Mouse (Mus musculus): ENCODE data around the gene Cnfn. TPM values are rescaled to one million over a fixed set of nuclear protein-coding genes. Genes with fewer than 3 reads are reported as not detected.
"Not testable (repeated sequence)": the region's sequence is repeated elsewhere in the genome, so short reads cannot be mapped to it uniquely, and the experiment has no call there.

The Cnfn gene
- total RNA-seq (2021) = not detected
- long read RNA-seq, experiment 1 = 0 reads
- long read RNA-seq, experiment 2 = 0 reads

GRCm38 (mm10) chr7:25369058-25369749 lies at the start of gene Cnfn:
Gene Cnfn, minus strand, starts transcription at chr7:25369724.
- no peak for DNase-seq (ENCODE audit: low spot score in 2 of 2)

DNA sequence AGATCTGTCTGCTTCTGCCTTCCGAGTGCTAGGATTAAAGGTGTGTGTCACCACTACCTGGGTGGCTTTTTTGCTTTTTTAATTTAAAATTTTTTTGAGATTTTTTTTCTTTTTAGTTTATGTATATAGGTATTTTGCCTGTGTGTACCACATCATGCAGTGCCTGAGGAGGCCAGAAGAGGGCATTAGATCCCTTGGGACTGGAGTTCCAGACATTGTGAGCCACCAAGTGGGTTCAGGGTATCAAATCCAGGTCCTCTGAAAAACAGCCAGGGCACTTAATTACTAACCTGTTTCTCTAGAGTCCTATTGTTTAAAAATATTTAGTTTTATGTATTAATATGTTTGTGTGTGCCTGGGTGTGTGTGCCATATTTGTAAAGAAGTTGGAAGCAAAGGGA lies 48.1 kb upstream of the Cnfn start:
- no peak for DNase-seq (ENCODE audit: low spot score in 2 of 2)

- no peak for DNase-seq (ENCODE audit: low spot score in 2 of 2)
These were observed 43.4 kb upstream of the Cnfn start, which contains the start of gene Cxcl17 for GRCm38 (mm10) chr7:25412833-25413441. Gene Cxcl17, minus strand, starts transcription at chr7:25412886.

DNA sequence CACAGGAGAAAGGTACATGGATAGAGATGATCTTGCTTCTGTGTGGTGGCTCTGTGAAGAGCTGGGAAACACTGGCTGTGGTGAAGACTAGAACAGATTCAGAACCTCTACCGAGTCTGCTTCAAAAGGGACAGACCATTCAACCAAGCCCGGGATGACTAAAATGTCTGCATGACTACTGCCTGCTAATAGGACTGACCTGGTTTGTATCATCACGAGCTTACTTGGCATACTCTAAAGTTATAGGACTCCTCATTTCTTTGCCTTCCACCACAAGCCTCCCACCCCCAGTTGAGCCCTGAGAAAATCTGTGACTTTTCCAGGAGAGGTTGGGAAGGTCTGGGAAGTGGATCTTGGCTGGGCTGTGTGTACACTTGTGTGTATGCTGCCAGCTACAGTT lies 42.3 kb upstream of the Cnfn start:
- DNase-seq (ENCODE audit: low spot score in 2 of 2) = no peak

GRCm38 (mm10) chr7:25410969-25411615 lies 41.6 kb upstream of the Cnfn start:
- DNase-seq (ENCODE audit: low spot score in 2 of 2) = no peak

- no peak for DNase-seq (ENCODE audit: low spot score in 2 of 2)
These were observed 39.7 kb upstream of the Cnfn start for GRCm38 (mm10) chr7:25409114-25409760.

DNA sequence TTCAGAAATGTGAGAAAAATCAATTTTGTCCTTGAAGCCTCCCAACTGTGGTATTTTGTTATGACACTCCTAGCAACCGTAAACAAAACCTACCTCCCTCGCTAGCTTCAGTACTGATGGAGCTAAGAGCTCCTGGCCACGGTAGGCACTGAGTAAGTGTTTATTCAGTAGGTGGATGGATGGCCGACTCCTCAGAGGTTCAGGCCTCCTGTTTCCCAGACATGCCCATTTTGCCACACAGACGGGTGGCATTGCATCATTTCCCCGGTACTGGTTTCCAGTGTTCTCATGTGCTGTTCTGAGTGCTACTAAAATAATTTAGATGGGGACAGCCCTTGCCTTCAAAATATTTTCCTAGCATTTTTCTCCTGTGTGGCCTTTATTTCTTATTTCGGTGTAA lies 36.9 kb upstream of the Cnfn start:
- DNase-seq (ENCODE audit: low spot score in 2 of 2) = no peak

DNA sequence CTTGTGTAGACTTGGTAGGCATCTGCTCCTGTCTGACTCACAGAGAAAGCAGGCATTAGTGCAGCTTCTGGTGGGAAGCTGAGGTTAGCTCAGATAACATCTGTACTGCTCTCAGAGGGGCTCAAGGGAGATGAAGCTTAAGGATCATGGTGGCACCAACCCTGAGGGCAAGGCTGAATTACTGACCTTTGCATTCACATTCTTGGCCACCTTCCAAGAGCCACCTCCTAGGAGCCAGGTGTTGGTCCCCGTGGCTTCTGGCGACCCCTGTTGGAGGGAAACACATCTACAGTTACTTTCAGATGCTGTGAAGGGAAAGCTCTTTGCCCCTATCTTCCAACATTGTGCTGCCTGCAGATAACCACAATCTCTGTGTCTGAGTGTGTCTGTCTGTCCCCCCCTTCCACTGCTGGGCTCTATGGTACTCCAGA lies 33.2 kb upstream of the Cnfn start:
- no peak for DNase-seq (ENCODE audit: low spot score in 2 of 2)

GRCm38 (mm10) chr7:25401986-25402385 lies 32.5 kb upstream of the Cnfn start:
- DNase-seq (ENCODE audit: low spot score in 2 of 2) = no peak

DNA sequence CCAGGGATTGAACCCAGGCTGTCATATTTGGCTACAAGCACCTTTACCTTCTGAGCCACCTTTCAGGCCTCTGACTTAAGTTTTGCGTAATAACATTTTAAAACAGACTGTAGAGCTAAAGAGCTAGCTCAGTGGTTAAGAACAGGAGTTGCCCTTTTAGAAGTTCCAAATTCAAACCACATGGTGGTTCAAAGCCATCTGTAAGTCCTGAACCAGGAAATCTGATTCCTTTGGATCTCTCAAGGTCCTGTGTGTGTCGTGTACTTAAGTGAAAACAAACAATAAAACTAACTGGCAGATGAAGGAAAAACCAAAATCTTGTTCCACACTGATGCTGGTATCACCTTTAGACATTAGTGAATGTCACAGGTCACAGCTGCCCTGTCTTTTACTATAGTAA lies 32.0 kb upstream of the Cnfn start:
- no peak for DNase-seq (ENCODE audit: low spot score in 2 of 2)

DNA sequence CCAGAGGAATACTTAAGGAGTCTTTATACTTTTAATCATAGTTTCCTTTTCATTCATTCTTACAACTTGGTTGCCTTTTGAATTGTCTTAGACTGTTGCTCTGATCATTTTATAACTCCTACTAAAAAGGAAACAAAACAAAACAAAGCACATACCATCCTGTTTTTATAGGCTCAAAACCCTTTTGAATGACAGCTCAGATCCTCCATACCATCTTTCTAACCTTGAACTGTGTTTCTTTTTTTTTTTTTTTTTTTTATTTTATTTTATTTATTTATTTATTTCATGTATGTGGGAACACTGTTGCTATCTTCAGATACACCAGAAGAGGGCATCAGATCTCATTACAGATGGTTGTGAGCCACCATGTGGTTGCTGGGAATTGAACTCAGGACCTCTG lies 29.5 kb upstream of the Cnfn start:
- not testable (repeated sequence) for DNase-seq (ENCODE audit: low spot score in 2 of 2)

GRCm38 (mm10) chr7:25398610-25399009 lies 29.1 kb upstream of the Cnfn start, which contains the start of gene Lipe:
Gene Lipe, minus strand, starts transcription at chr7:25398710.
- no peak for DNase-seq (ENCODE audit: low spot score in 2 of 2)

GRCm38 (mm10) chr7:25396621-25397020 lies 27.1 kb upstream of the Cnfn start:
- no peak for DNase-seq (ENCODE audit: low spot score in 2 of 2)

DNA sequence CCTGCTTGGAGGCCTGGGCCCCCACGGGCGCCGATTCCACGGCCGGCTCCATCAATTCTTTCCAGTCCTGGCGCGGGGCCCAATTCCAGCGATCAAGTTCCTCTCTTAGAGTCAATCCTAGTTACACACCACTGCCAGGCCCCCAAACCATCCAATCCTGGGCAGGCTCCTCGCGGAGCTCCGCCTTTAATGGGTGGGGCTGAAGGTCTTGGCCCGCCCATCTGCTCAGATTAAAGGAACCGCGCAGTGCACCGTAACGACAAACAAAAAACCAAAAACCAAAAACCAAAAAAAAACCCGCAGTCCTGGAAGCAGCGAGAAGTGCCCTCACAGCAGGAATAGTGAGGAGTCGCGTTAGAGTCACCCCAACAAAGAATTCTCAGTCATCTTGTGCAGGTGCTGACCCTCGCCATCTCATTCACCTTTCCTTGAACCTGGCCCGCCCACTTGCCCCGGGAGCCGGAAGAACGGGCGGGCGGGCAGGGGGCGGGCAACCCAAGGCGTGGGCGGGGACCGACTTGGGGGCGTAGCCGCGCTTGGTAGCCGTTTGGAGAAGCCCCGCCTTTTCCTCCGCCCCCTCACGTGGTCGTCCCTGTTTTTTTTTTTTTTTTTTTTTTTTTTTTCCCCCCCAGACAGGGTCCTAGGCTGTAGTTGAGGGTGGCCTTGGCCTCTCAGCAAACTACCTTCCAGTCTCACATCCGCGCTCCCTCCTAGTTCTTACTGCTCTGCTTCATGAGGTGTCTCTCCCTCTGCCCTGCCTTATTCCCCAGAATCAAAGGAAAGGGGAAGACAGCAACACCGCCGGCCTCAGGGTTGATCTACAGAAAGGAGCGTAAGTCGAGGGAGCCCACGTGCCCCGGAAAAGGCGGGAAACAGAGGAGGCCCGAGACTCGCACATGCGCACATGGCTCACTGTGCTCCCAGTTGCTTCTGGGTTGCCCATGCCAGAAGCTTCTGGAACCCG lies 26.3 kb upstream of the Cnfn start:
- DNase-seq (ENCODE audit: low spot score in 2 of 2) = peak; percentile 95

DNA sequence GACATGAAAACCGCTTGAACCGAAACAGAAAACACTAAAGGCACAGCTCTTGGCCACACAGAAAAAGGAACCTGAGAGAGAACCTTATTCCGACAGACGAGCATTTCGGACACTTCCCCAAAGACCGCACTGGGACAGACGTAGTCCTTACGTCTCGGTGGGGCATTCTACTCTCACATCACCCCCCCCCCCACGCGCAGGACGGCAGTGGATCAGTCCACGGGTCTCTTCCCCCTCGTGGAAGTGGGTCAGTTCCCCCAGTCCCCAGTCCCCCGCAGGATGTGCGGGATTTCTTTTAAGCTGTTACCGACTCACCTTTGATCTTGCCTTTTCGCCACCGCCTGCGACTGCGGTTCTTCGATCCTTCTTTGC lies 25.6 kb upstream of the Cnfn start:
- peak in 1 of 2 experiments; percentile 43 for DNase-seq (ENCODE audit: low spot score in 2 of 2)

- no peak for DNase-seq (ENCODE audit: low spot score in 2 of 2)
These were observed 25.2 kb upstream of the Cnfn start for GRCm38 (mm10) chr7:25394754-25395153.

- DNase-seq (ENCODE audit: low spot score in 2 of 2) = no peak
These were observed 24.1 kb upstream of the Cnfn start for GRCm38 (mm10) chr7:25393451-25394210.

DNA sequence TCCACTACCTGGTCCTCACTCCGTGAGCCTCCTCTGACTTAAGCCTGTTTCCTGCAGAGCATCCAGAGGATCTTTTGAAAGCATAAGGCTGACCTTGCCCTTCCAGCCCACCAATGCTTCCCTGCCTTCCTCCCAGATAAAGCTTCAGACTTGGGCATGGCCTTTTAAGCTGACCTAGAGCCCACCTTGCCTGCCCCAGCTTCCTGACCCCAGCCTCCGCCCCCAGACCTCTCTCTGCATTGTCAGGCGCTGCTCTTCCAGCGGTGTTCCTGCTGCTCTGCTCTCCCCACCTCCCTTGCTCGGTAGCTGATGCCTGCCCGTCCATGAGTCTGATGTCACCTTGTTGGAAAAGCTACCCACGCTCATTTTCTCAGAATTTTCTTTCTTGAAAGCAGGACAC lies 23.3 kb upstream of the Cnfn start:
- DNase-seq (ENCODE audit: low spot score in 2 of 2) = no peak

DNA sequence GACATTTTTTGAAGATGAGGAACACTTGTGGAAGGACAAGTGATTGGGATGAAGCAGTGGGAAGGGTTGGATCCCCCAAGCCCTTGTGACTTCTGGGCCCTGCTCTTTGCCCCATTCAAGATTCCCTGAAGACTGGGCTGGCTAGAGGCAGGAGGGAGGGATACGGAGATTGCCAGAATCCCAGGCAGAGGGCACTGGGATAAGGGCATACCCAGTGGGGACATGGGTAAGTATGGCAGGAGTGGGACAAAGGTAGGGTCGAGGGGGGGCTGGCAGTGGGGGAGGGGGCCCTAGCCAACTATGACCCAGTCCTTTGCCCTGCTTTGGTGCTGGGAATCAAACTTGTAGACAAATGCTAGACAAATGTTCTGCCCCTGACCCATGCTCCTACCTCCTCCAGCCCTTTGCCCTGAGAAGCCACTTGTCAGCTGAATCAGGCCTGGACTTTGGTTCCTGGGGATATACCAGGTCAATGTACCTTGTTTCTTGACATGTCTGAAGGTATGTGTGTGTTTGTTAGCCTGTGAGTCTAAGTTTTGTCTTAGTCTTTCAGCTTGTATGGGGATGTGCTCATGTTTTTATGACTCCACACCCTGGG lies 22.4 kb upstream of the Cnfn start:
- DNase-seq (ENCODE audit: low spot score in 2 of 2) = no peak

DNA sequence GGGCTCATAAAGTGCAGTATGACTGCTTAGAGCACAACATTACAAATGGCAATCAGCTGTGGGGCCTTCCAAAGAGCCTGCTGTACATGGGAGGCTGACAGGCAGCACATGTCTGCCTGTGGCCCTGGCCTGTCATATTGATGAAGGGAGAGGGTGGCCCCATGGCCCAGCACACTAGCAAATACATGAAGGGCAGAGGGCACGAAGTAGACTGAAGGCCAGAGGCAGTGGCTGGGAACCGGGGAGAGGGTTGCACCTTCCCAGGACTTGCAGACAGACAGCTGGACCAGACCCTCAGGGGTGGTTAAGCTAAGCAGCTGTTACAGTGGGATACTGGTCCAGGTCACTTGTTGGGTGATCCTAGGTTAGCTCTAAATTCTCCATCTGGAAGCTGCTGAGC lies 21.5 kb upstream of the Cnfn start:
- DNase-seq (ENCODE audit: low spot score in 2 of 2) = no peak
